Mouse (Mus musculus): ENCODE data around the gene Stxbp3.

GRCm38 (mm10) chr3:108851075-108851474 lies 10.7 kb upstream of the Stxbp3 start:
- TF ChIP-seq CTCF (IDR thresholded peaks at IDR 0.05; ENCODE audit: control insufficient read depth, insufficient read depth, insufficient replicate concordance, low read depth, low read length) (no peak), POLR2A (IDR thresholded peaks at IDR 0.05; ENCODE audit: control insufficient read depth, low read depth, low read length) (no peak)

Measured in testis, adult 2 months (tissue).